Mouse (Mus musculus) left cerebral cortex, adult 2 months (tissue): Measurements from ENCODE around the gene Rin1. TPM values are rescaled to one million over a fixed set of nuclear protein-coding genes. Genes with fewer than 3 reads are reported as not detected.
A peak's percentile ranks its signal among the peaks of the same experiment; 100 is the strongest.

ENCODE experiments used
- DNase-seq, 2 experiments: peaks; one replicate each; pipeline ENCODE4 v3.0.0; 2021 to 2022; ENCODE audit warnings: low spot score in 2 of 2, mixed read lengths in 1 of 2; ENCODE audit errors: extremely low spot score in 1 of 2
- H3K27ac ChIP-seq: fragments of 200-600 bp; 2 replicates; pipeline ENCODE4 v1.8.1; 2022
- H3K4me3 ChIP-seq: fragments of 200-600 bp; 2 replicates; pipeline ENCODE4 v1.8.1; 2022
- CTCF ChIP-seq: fragments of 200-600 bp; IDR thresholded peaks from 2 replicates; pipeline ENCODE4 v1.8.1; 2022; ENCODE audit warnings: antibody characterized with exemption, mild to moderate bottlenecking, moderate library complexity
- intact Hi-C: fragments of 180-260 bp; cut with DNase I; formaldehyde crosslinking; loops from one replicate; pipeline ENCODE4 v1.15.1; 2025
- total RNA-seq, 2 experiments: library from RNA; stranded (reverse); gene quantifications; 2 replicates each; pipeline ENCODE4 v1.2.3; 2021

The Rin1 gene
- total RNA-seq, 2 experiments from 2014 or later: 94.6 to 95.9 TPM

- intact Hi-C loops: no loop called here
Observed at GRCm38 (mm10) chr19:5023621-5024479, 26.4 kb upstream of the Rin1 start, which contains the start of gene Slc29a2. Gene Slc29a2 (plus strand): TSS chr19:5023860.

DNA sequence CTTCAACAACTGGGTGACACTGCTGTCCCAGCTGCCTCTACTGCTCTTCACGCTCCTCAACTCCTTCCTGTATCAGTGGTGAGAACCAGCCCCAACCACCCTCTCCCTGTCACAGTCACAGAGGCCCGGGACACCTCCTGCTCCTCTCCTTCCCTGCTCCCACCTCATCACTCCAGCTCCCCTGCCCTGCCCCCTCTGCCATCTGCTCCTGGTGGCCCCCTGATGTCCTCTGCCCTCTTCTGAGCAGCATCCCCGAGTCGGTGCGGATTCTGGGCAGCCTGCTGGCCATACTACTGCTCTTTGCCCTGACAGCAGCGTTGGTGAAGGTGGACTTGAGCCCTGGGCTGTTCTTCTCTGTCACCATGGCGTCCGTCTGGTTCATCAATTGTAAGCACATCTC is 24.2 kb upstream of the Rin1 start:
- no peak for TF ChIP-seq CTCF
- H3K4me3 ChIP-seq: no peak overlapping the region
- H3K27ac ChIP-seq: no peak overlapping the region
- intact Hi-C loops: no loop called here
- DNase-seq: no peak

More at GRCm38 (mm10) chr19:5023621-5024479, 26.4 kb upstream of the Rin1 start, which contains the start of gene Slc29a2:
- Histone ChIP-seq H3K27ac (peak within 1 kb of the TSS; percentile 83), H3K4me3 (peak within 1 kb of the TSS; percentile 91)
- peak; percentile 86 to 88 for DNase-seq
- TF ChIP-seq CTCF: no peak

DNA sequence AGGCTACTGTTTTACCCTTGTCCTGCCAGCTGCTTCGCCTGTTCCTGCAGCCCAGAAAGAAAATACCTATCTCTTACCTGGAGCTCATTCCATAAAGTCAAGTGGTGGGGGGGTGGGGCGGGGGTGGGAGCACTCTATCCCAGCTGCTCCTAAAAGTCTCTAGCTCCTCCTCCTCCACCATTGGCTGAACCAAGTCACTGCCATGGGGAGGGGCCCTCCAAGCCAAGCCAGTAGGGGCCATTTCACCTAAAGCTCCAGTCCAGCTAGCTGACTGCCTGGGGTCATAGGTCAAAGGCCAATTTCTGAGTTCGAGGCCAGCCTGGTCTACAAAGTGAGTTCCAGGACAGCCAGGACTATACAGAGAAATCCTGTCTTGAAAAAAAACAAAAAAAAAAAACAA is 17.6 kb upstream of the Rin1 start:
- H3K4me3 ChIP-seq: no peak overlapping the region
- no peak overlapping the region for H3K27ac ChIP-seq
- no peak for TF ChIP-seq CTCF
- no peak for DNase-seq
- intact Hi-C loops: no loop called here

DNA sequence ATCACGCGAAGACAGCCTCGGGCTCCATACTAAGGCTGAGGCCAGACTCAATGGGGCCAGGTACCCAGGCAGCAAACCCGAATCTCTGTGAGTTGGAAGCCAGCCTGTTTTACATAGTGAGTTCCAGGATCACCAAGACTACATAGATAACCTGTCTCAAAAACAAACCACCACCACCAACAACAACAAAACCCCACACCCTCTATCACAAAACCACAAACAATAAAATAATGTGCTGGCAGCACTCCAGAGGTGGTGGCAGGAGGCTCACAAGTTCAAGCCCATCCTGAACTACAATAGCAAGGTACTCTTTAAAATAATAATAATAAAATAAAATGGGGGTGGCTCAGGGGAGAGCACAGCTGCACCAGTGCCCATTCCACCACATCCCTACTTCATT is 13.7 kb upstream of the Rin1 start:
- Histone ChIP-seq H3K27ac (no peak overlapping the region), H3K4me3 (no peak overlapping the region)
- no peak for DNase-seq
- intact Hi-C loops: no loop called here
- TF ChIP-seq CTCF: no peak

DNA sequence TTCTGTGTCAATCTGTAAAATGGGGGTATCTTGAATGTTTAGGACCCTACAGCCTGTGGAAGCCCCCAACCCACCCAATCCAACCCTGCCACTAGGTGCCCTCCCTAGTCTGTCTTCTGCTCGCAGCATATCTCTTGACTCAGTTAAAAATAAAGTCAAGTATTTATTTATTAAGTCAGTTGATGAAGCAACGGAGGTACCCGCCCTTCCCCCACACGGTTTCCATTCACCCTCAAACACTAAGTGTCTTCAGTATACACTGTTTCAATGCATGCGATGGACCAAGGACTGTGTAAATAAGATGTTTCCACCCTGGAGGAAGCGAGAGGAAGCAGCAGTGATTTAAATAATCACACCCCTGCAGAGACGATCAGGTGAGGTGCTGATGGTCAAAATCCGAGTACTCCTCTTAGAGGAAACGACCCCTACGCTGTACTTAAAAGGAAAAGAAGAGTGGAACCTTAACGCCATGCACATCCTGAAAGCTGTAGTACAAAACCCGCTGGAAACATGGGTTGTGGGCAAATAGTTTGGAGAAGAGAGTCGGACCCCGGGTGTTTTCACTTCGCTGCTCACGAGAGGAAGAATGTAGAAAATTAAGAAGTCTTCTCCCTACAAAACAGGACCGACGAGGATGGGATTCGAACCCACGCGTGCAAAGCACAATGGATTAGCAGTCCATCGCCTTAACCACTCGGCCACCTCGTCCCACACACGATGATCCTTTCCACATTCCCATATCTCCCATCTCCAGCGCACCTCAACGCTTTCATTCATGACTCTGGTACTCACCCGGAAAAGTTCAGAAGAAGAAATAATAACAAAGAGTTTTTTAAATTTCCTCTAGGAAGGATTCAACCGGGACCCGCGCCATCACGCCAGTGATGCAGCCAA is 12.4 kb upstream of the Rin1 start:
- intact Hi-C loops: no loop called here
- H3K4me3 ChIP-seq: peak overlapping the region; percentile 67
- TF ChIP-seq CTCF: no peak
- H3K27ac ChIP-seq: peak overlapping the region; percentile 99
- DNase-seq: peak; percentile 84 to 89

DNA sequence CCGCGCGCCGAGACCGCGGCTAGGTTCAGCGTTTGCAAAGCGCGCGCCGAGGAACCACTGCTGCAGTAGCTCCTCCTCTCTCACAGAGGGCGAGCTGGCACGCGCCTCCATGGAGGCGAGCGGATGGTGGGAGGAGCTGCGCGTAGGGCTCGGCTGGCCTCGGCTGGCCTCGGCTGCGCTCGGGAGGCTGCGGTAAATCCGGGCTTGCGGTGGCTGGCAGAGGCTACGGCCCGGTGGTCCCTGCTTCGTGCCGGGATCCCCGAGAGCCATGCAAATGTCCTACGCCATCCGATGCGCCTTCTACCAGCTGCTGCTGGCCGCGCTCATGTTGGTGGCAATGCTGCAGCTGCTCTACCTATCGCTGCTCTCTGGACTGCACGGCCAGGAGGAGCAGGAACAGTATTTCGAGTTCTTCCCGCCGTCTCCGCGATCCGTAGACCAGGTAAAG is 11.5 kb upstream of the Rin1 start, which contains the start of the genes B4gat1 and AC124502.3:
Gene B4gat1, plus strand, starts transcription at position 118 of the 448 bp plus-strand sequence.
Gene AC124502.3, plus strand, starts transcription at position 183 of the 448 bp plus-strand sequence.
- Histone ChIP-seq H3K27ac (peak within 1 kb of the TSS; percentile 99), H3K4me3 (peak within 1 kb of the TSS; percentile 67)
- peak; percentile 91 for DNase-seq
- intact Hi-C loops: no loop called here
- TF ChIP-seq CTCF: peak; percentile 42

DNA sequence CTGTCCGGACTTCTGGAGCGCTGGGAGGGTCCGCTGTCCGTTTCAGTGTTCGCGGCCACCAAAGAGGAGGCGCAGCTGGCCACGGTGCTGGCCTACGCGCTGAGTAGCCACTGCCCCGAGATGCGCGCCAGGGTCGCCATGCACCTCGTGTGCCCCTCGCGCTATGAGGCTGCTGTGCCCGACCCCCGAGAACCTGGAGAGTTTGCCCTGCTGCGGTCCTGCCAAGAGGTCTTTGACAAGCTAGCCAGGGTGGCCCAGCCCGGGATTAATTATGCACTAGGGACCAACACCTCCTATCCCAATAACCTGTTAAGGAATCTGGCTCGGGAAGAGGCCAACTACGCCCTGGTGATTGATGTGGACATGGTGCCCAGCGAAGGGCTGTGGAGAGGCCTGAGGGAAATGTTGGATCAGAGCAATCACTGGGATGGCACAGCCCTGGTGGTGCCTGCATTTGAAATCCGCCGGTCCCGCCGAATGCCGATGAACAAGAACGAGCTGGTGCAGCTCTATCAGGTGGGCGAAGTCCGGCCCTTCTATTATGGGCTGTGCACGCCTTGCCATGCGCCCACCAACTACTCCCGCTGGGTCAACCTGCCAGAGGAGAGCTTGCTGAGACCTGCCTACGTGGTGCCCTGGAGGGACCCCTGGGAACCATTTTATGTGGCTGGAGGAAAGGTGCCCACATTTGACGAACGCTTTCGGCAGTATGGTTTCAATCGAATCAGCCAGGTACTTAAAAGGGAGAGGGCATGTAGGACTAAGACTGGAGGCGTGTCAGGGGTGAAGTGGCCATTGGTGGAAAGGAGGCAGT is 10.8 kb upstream of the Rin1 start:
- TF ChIP-seq CTCF: no peak
- DNase-seq: no peak

DNA sequence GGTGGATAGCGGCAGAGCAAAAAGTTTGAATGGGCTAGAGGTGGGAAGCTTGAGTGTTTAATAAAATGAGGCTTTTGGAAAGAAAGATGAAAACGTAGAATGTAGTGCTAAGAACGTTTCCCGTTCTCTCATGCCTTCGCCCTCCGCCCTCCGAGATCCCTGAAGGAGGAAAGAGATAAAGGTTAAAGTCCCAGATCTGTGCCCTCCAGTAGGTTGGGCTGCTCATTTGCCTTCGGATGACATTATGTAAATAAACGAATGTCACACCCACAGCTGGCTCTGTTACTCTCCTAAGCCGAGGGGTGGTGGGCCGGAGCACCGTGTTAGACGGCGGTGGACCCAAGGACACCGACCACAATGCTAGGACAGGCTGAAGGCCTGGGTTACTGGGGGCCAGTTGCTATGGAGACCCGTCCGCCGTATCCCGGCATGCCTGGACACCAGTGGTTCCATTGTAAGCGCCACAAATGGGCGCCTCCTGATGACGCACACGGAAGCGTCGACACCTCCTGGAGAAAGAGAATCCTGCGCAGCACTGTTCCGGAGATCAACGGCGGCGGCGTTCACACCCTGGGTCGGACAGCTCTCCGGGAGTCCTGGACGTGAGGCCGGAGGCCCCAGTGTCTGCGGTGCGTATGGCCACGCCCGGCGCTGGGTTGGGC is 9.3 kb upstream of the Rin1 start, which contains the start of gene Brms1:
Gene Brms1, plus strand, starts transcription at position 493 of the 662 bp plus-strand sequence.
- DNase-seq: peak; percentile 91
- intact Hi-C loops: no loop called here
- Histone ChIP-seq H3K27ac (peak within 1 kb of the TSS; percentile 80), H3K4me3 (peak within 1 kb of the TSS; percentile 67)
- TF ChIP-seq CTCF: no peak; the same call in none of the 2 replicates

More for the DNA sequence above, 10.8 kb upstream of the Rin1 start:
- intact Hi-C loops: no loop called here
- H3K4me3 ChIP-seq: peak overlapping the region; percentile 67
- H3K27ac ChIP-seq: peak overlapping the region; percentile 99

DNA sequence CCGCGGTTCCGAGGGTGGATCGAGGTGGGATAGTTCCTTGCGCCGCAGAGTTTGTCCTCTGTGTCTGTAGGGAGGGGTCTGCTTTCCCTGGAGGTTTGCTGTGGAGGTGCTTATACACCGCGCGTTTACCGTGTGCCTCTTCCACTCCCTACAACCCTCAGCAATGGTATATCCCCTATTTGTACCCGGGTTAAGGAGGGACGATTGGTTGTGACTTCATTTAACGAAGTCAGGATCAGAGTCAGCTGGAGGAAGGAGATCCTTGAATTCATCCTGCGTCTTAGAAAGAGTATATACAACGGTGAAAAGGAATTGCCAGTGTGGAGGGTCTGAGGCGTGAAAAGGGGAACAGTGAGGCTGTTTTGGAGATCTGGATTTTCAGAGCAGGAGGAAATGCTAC is 8.7 kb upstream of the Rin1 start:
- Histone ChIP-seq H3K27ac (peak overlapping the region; percentile 80), H3K4me3 (peak overlapping the region; percentile 67)
- no peak for TF ChIP-seq CTCF
- no peak for DNase-seq
- intact Hi-C loops: no loop called here

GRCm38 (mm10) chr19:5045531-5045930 is 4.8 kb upstream of the Rin1 start:
- intact Hi-C loops: no loop called here
- Histone ChIP-seq H3K4me3 (no peak overlapping the region), H3K27ac (peak overlapping the region; percentile 96)
- no peak for DNase-seq
- TF ChIP-seq CTCF: no peak
